Mouse (Mus musculus) heart, adult 2 months (tissue): ENCODE measurements around the gene Ccdc124. TPM values are rescaled to one million over a fixed set of nuclear protein-coding genes. Genes with fewer than 3 reads are reported as not detected.

Source experiments
- DNase-seq, 2 experiments: peaks; one replicate each; pipeline ENCODE4 v3.0.0; 2021
- H3K27ac ChIP-seq: fragments of 200-600 bp; 2 replicates; pipeline ENCODE4 v1.8.1; 2022
- H3K27me3 ChIP-seq: fragments of 200-500 bp; 2 replicates; pipeline ENCODE4 v1.6.1; 2012; ENCODE audit warnings: mild to moderate bottlenecking, low read length, inconsistent platforms, mixed read lengths; ENCODE audit not compliant: control insufficient read depth, insufficient read depth
- H3K36me3 ChIP-seq: fragments of 200-500 bp; 2 replicates; pipeline ENCODE4 v1.6.1; 2012; ENCODE audit warnings: low read length, inconsistent platforms; ENCODE audit not compliant: control insufficient read depth, insufficient read depth
- H3K4me1 ChIP-seq: fragments of 200-500 bp; 2 replicates; pipeline ENCODE4 v1.6.1; 2011; ENCODE audit warnings: low read length; ENCODE audit not compliant: control insufficient read depth, insufficient read depth
- H3K4me3 ChIP-seq: fragments of 200-600 bp; 2 replicates; pipeline ENCODE4 v1.8.1; 2022
- H3K79me2 ChIP-seq: fragments of 200-500 bp; replicated peaks from 2 replicates; pipeline ENCODE4 v1.6.1; 2012; ENCODE audit warnings: mild to moderate bottlenecking, inconsistent platforms, low read length, moderate library complexity, mixed read lengths; ENCODE audit not compliant: control insufficient read depth, insufficient read depth
- H3K9ac ChIP-seq: fragments of 200-500 bp; 2 replicates; pipeline ENCODE4 v1.6.1; 2012; ENCODE audit warnings: low read depth, mild to moderate bottlenecking, control low read depth, inconsistent platforms, low read length, mixed read lengths
- CTCF ChIP-seq: fragments of 200-600 bp; IDR thresholded peaks from 2 replicates; pipeline ENCODE4 v1.8.1; 2022; ENCODE audit warnings: antibody characterized with exemption, mild to moderate bottlenecking, moderate library complexity
- EP300 ChIP-seq: fragments of 200-500 bp; IDR thresholded peaks from 2 replicates; pipeline ENCODE4 v1.6.1; 2011; ENCODE audit warnings: low read depth, low read length, control low read depth; ENCODE audit not compliant: insufficient read depth
- POLR2A ChIP-seq: fragments of 200-500 bp; IDR thresholded peaks from 2 replicates; pipeline ENCODE4 v1.6.1; 2011; ENCODE audit warnings: mild to moderate bottlenecking, low read depth, low read length, control low read depth; ENCODE audit not compliant: insufficient read depth
- WGBS: fragments of 180-500 bp; shearing (Covaris S2); methylation state at CpG from one replicate; pipeline ENCODE4 v1.1.7; 2018; 5-methylcytosine and 5-hydroxymethylcytosine counted together
- intact Hi-C: fragments of 180-260 bp; cut with DNase I; formaldehyde crosslinking; loops from one replicate; pipeline ENCODE4 v1.15.1; 2025
- polyA plus RNA-seq: library from polyadenylated mRNA; depleted of rRNA; stranded (reverse); fragments of >200 nt; gene quantifications from 2 replicates; pipeline ENCODE4 v1.2.3, GENCODE M21; 2012
- total RNA-seq, 2 experiments: library from RNA; stranded (reverse); gene quantifications; 2 replicates each; pipeline ENCODE4 v1.2.3; 2021

The Ccdc124 gene
- total and polyA plus RNA-seq, 3 experiments = 40.7 to 49.1 (median 44.6) TPM

DNA sequence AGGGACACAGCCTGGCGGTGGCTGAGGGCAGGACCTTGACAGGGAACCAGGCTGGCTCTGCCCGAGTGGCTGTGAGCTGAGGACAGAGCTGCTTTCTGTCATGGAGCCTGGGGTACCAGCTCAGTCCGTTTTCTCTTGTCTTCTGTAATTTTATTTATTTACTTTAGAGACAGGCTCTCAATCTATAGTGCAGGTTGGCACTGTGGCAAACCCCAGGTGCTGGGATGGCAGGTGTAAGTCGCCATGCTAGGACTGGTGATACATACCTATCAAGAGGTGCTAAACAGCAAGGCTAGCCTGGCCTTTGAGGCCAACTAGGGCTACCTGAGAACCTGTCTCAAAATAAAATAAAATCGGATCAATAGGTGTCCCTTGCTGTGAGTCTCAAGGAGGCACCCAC lies 17.7 kb downstream of the Ccdc124 start:
- no peaks in the 10 kb centered on the region for H3K36me3 ChIP-seq
- intact Hi-C loops = no loop called here
- no peak overlapping the region for H3K4me3 ChIP-seq
- no peak for TF ChIP-seq POLR2A
- no peak for TF ChIP-seq EP300
- TF ChIP-seq CTCF = no peak
- H3K27ac ChIP-seq = no peak overlapping the region
- H3K9ac ChIP-seq = no peak overlapping the region
- no peaks in the 10 kb centered on the region for H3K79me2 ChIP-seq
- WGBS = 54% methylated on average over 5 of the region's 5 CpGs
- DNase-seq = no peak
- H3K27me3 ChIP-seq = no peaks in the 10 kb centered on the region
- H3K4me1 ChIP-seq = peaks cover 2% of the 10 kb centered on the region; the same call in 1 of the 2 replicates

DNA sequence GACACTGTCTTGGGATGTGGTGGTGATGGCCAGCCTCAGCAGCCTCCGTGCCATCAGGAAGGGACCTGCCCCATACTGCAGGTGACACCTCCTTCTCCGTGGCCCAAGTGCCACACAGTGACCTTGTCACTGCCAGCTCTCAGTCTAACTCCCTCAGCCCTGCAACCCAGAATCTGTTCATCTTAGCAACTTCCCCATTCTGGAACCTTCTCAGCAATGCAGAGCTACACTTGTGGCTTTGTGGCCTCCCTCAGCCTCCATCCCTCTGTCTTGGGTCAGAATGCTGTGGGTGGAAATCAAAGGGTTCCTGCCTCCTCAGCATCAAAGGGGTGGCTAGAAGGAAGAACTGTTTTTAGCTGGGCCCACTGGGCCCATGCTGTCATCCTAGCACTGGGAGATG lies 19.9 kb downstream of the Ccdc124 start:
- WGBS = 73% methylated on average over 2 of the region's 2 CpGs
- DNase-seq = no peak
- peaks cover 2% of the 10 kb centered on the region; the same call in 1 of the 2 replicates for H3K4me1 ChIP-seq
- H3K36me3 ChIP-seq = no peaks in the 10 kb centered on the region
- intact Hi-C loops = no loop called here
- no peak overlapping the region for H3K4me3 ChIP-seq
- H3K9ac ChIP-seq = no peak overlapping the region
- H3K79me2 ChIP-seq = no peaks in the 10 kb centered on the region
- TF ChIP-seq CTCF (no peak), EP300 (no peak), POLR2A (no peak)
- H3K27ac ChIP-seq = no peak overlapping the region
- H3K27me3 ChIP-seq = no peaks in the 10 kb centered on the region

- intact Hi-C loops = no loop called here
- Histone ChIP-seq H3K4me3 (no peak overlapping the region), H3K36me3 (no peaks in the 10 kb centered on the region), H3K79me2 (no peaks in the 10 kb centered on the region), H3K9ac (no peak overlapping the region), H3K4me1 (peaks cover 2% of the 10 kb centered on the region; the same call in 1 of the 2 replicates), H3K27ac (no peak overlapping the region), H3K27me3 (no peaks in the 10 kb centered on the region)
- DNase-seq = no peak
- no peak for TF ChIP-seq CTCF
- TF ChIP-seq EP300 = no peak
- WGBS = 88% methylated on average over 41 of the region's 41 CpGs
Observed at GRCm38 (mm10) chr8:70852595-70853231, 21.0 kb downstream of the Ccdc124 start.

- 56% methylated on average over 6 of the region's 6 CpGs for WGBS
- intact Hi-C loops = no loop called here
Observed at GRCm38 (mm10) chr8:70851837-70852236, 21.9 kb downstream of the Ccdc124 start.

DNA sequence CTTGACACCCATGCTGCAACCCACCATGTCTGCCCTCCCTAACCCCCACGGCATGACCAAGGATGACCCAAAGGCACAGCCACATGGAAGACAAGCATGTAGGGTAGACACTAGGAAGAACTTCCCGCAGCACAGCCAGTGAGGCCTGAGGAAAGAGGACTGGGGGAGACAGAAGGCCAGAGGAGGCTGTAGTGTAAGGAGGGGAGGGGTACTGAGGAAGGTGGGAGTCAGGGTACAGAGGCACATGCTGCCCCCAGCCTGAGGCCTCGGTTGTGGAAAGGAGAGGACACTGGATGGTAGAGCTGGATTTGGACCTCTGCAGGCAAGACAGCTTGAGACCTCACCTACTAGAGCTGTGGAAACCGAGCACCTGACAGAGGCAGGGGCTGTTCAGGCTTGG lies 22.8 kb downstream of the Ccdc124 start:
- H3K79me2 ChIP-seq = no peaks in the 10 kb centered on the region
- no peaks in the 10 kb centered on the region for H3K36me3 ChIP-seq
- DNase-seq = no peak
- no peak overlapping the region for H3K9ac ChIP-seq
- intact Hi-C loops = no loop called here
- 83% methylated on average over 4 of the region's 4 CpGs for WGBS
- H3K27me3 ChIP-seq = no peaks in the 10 kb centered on the region
- H3K4me3 ChIP-seq = no peak overlapping the region
- no peak overlapping the region for H3K27ac ChIP-seq
- no peak for TF ChIP-seq POLR2A
- TF ChIP-seq CTCF = no peak
- no peak for TF ChIP-seq EP300
- no peaks in the 10 kb centered on the region for H3K4me1 ChIP-seq

More at GRCm38 (mm10) chr8:70851837-70852236, 21.9 kb downstream of the Ccdc124 start:
- Histone ChIP-seq H3K79me2 (no peaks in the 10 kb centered on the region), H3K27me3 (no peaks in the 10 kb centered on the region), H3K4me3 (no peak overlapping the region), H3K4me1 (peaks cover 2% of the 10 kb centered on the region; the same call in 1 of the 2 replicates), H3K27ac (no peak overlapping the region), H3K36me3 (no peaks in the 10 kb centered on the region), H3K9ac (no peak overlapping the region)
- no peak for TF ChIP-seq CTCF
- TF ChIP-seq EP300 = no peak
- no peak for DNase-seq

DNA sequence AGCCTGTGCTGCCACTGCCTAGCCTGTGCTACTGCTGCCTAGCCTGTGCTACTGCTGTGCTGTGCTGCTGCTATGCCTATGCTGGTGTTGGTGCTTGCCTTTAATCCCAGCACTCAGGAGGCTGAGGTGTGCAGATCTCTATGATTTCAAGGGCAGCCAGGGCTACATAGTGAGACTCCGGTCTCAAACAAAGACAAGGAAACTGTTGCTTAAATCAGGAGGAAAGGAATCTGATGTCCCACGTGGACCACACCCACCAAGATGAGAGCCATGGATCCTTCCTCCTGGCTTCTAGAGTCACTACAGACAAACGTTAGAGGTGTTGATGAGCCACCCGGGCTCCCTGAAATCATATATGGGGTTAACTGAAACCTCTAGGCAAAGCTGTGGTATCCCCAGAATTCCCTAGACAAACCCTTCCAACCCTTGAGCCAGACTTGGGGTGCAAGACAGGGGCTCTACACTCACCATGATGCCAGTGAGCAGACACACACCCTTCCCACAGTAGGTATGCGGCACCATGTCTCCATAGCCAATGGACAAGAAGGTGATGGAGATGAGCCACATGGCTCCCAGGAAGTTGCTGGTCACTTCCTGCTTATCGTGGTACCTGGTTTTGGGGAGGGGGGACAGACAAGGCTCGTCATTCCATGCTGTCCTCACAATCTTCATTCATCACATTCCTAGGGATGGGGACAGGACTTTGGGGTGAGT lies 23.4 kb downstream of the Ccdc124 start:
- intact Hi-C loops = no loop called here
- 56% methylated on average over 7 of the region's 7 CpGs for WGBS
- Histone ChIP-seq H3K36me3 (no peaks in the 10 kb centered on the region), H3K4me1 (no peaks in the 10 kb centered on the region), H3K79me2 (no peaks in the 10 kb centered on the region), H3K27ac (no peak overlapping the region), H3K4me3 (no peak overlapping the region), H3K9ac (no peak overlapping the region), H3K27me3 (no peaks in the 10 kb centered on the region)
- TF ChIP-seq POLR2A (no peak), CTCF (no peak), EP300 (no peak)
- no peak for DNase-seq
